Mouse (Mus musculus) G1E (cell line): Measurements from ENCODE around the gene Clns1a. TPM values are rescaled to one million over a fixed set of nuclear protein-coding genes. Genes with fewer than 3 reads are reported as not detected.

Experiments used
- ATAC-seq: 2 replicates; pipeline ENCODE4 v1.8.0; 2016; ENCODE audit warnings: mild to moderate bottlenecking; ENCODE audit not compliant: insufficient number of reproducible peaks, poor library complexity, low FRiP score, severe bottlenecking; ENCODE audit errors: extremely low read depth
- DNase-seq: peaks from one replicate; pipeline ENCODE4 v3.0.0; 2012; ENCODE audit warnings: low spot score
- H3K27me3 ChIP-seq: 2 replicates; pipeline ENCODE4 v1.6.1; 2012; ENCODE audit warnings: mild to moderate bottlenecking, low read length, inconsistent platforms; ENCODE audit not compliant: insufficient read depth
- H3K36me3 ChIP-seq: replicated peaks from 2 replicates; pipeline ENCODE3; 2012; ENCODE audit warnings: mild to moderate bottlenecking, inconsistent platforms
- H3K4me1 ChIP-seq: 2 replicates; pipeline ENCODE4 v1.6.1; 2012; ENCODE audit warnings: low read depth, low read length, inconsistent platforms, mixed read lengths; ENCODE audit not compliant: insufficient read depth
- H3K4me3 ChIP-seq: 2 replicates; pipeline ENCODE4 v1.5.1; 2012; ENCODE audit warnings: low read depth, mild to moderate bottlenecking, inconsistent platforms, low read length, moderate library complexity, mixed read lengths
- H3K9me3 ChIP-seq: replicated peaks from 2 replicates; pipeline ENCODE4 v1.6.1; 2012; ENCODE audit warnings: inconsistent platforms
- CTCF ChIP-seq: IDR thresholded peaks from 2 replicates; pipeline ENCODE4 v1.5.1; 2012; ENCODE audit warnings: low read depth, low read length, inconsistent platforms, mixed read lengths
- GATA1 ChIP-seq: IDR thresholded peaks from 2 replicates; pipeline ENCODE4 v1.6.1; 2012; ENCODE audit warnings: borderline replicate concordance, low read length, inconsistent platforms, mixed read lengths
- GATA2 ChIP-seq: IDR thresholded peaks from 2 replicates; pipeline ENCODE4 v1.6.1; 2012; ENCODE audit warnings: low read depth, low read length, inconsistent platforms, borderline replicate concordance
- POLR2AphosphoS5 ChIP-seq: IDR thresholded peaks from 2 replicates; pipeline ENCODE4 v1.6.1; 2012; ENCODE audit warnings: low read depth, low read length, inconsistent platforms; ENCODE audit not compliant: insufficient replicate concordance
- TAL1 ChIP-seq: conservative IDR thresholded peaks from 2 replicates; pipeline ENCODE4 v1.6.1; 2012; ENCODE audit warnings: low read depth, low read length, inconsistent platforms, mixed read lengths
- polyA plus RNA-seq: library from polyadenylated mRNA; stranded (reverse); fragments of >175 nt; gene quantifications from 2 replicates; pipeline ENCODE4 v1.2.3, GENCODE M21; 2012
- total RNA-seq, 2 experiments: library from RNA; stranded (forward) in 1 of 2; stranded (reverse) in 1 of 2; fragments of 200-1000 nt in 1 of 2; fragments of >200 nt in 1 of 2; fragmentation: Nextera tagmentation in 1 of 2; gene quantifications; 2 replicates each; pipeline ENCODE4 v1.2.3; 2014 to 2017

Gene Clns1a
- total and polyA plus RNA-seq, 3 experiments, result 52.7 to 130 (median 92.0) TPM

GRCm38 (mm10) chr7:97747176-97747707, 50.8 kb downstream of the Clns1a start:
- TF ChIP-seq GATA1, result no peak
- no peak for TF ChIP-seq CTCF
- no peak for TF ChIP-seq POLR2AphosphoS5
- TF ChIP-seq TAL1, result 0 out of 2 replicates have a peak, but pooled peaks have one; percentile 20
- no peak for TF ChIP-seq GATA2
- Histone ChIP-seq H3K9me3 (no peaks in the 10 kb centered on the region), H3K4me1 (peaks cover 59% of the 10 kb centered on the region), H3K27me3 (no peaks in the 10 kb centered on the region), H3K36me3 (peaks cover 7% of the 10 kb centered on the region), H3K4me3 (no peak overlapping the region; the same call in 1 of the 2 replicates)
- peak; percentile 74 for ATAC-seq
- DNase-seq, result peak; percentile 50

GRCm38 (mm10) chr7:97747787-97748497, 51.5 kb downstream of the Clns1a start:
- Histone ChIP-seq H3K9me3 (no peaks in the 10 kb centered on the region), H3K36me3 (peaks cover 5% of the 10 kb centered on the region), H3K27me3 (no peaks in the 10 kb centered on the region; the same call in 1 of the 2 replicates), H3K4me1 (peaks cover 53% of the 10 kb centered on the region), H3K4me3 (peak overlapping the region; percentile 56; the same call in 1 of the 2 replicates)
- TF ChIP-seq GATA2, result no peak
- no peak for TF ChIP-seq POLR2AphosphoS5
- TF ChIP-seq CTCF, result peak; percentile 47
- TF ChIP-seq TAL1, result no peak
- ATAC-seq (no peak), DNase-seq (peak; percentile 48)

- TF ChIP-seq TAL1, result no peak
- no peak for TF ChIP-seq POLR2AphosphoS5
- TF ChIP-seq GATA1, result no peak
- no peak for TF ChIP-seq CTCF
- no peak for TF ChIP-seq GATA2
- Histone ChIP-seq H3K4me1 (peaks cover 53% of the 10 kb centered on the region), H3K36me3 (peaks cover 5% of the 10 kb centered on the region), H3K27me3 (no peaks in the 10 kb centered on the region; the same call in 1 of the 2 replicates), H3K9me3 (no peaks in the 10 kb centered on the region), H3K4me3 (peak overlapping the region; percentile 48; the same call in 1 of the 2 replicates)
- ATAC-seq, result no peak
- no peak for DNase-seq
Observed at GRCm38 (mm10) chr7:97748527-97749206, 52.2 kb downstream of the Clns1a start.

GRCm38 (mm10) chr7:97749207-97750190, 53.1 kb downstream of the Clns1a start:
- no peaks in the 10 kb centered on the region; the same call in 1 of the 2 replicates for H3K27me3 ChIP-seq
- H3K4me1 ChIP-seq, result peaks cover 50% of the 10 kb centered on the region
- no peak for TF ChIP-seq TAL1
- no peak for TF ChIP-seq POLR2AphosphoS5
- TF ChIP-seq GATA1, result no peak
- TF ChIP-seq GATA2, result no peak
- no peak for TF ChIP-seq CTCF
- no peaks in the 10 kb centered on the region for H3K9me3 ChIP-seq
- no peak for ATAC-seq
- DNase-seq, result no peak
- H3K36me3 ChIP-seq, result peaks cover 2% of the 10 kb centered on the region
- H3K4me3 ChIP-seq, result no peak overlapping the region

GRCm38 (mm10) chr7:97756967-97757881, 60.8 kb downstream of the Clns1a start:
- Histone ChIP-seq H3K4me3 (no peak overlapping the region), H3K4me1 (no peaks in the 10 kb centered on the region), H3K27me3 (peaks cover 19% of the 10 kb centered on the region), H3K9me3 (no peaks in the 10 kb centered on the region), H3K36me3 (no peaks in the 10 kb centered on the region)
- TF ChIP-seq GATA1 (no peak), CTCF (no peak), GATA2 (no peak), POLR2AphosphoS5 (no peak), TAL1 (no peak)
- ATAC-seq (no peak), DNase-seq (no peak)
